Comparison of ENCODE assay signal across 16 mouse cellular contexts in the genomic region with DNA sequence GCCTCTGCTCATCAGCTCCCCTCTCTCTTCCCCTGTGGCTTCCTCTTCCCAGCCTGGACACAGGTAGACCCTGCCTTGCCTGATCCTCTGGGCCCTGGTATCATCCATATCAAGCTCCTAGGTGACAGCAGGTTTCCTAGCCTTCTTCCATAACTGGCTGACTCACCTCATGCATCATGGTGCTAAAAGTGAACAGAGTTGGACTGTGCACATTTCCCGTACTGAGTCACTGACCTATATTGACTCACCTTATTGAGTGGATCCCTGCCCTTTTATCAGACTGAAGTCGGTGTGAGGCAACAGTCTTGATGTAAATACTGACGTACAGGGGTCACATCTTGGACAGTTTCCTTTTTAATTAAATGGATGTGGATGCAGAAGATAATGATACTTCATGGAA.
"Had no signal": no experiment of that assay in that cellular context is flagged by ENCODE, and none has a peak within 500 bp of the region (broad histone marks: within the 10 kb centered on the region; RNA-seq: fewer than 3 reads in every experiment).

No protein-coding gene starts in this region.

- H3K4me2 ChIP-seq: lung, embryonic 14.5 days; midbrain, embryonic 12.5 days; neural tube, embryonic 12.5 days had no signal

- DNase-seq: lung, adult 18-20 months; lung, embryonic 14.5 days; lung, postnatal 10 days; lung, postnatal 4 days; midbrain, embryonic 14.5 days; retina, postnatal 1 day; right cerebral cortex, adult 18-20 months; right cerebral cortex, postnatal 25 days; right cerebral cortex, postnatal 4 days; spleen, adult 18-20 months; thymus, adult 18-20 months; thymus, postnatal 14 days; thymus, postnatal 36 days had no signal

- H3K9ac ChIP-seq: lung, embryonic 14.5 days; midbrain, embryonic 12.5 days; neural tube, embryonic 12.5 days had no signal

- H3K4me1 ChIP-seq: midbrain, embryonic 10.5 days; midbrain, embryonic 12.5 days; neural tube, embryonic 12.5 days had no signal

- H3K4me3 ChIP-seq: midbrain, embryonic 10.5 days; midbrain, embryonic 12.5 days; neural tube, embryonic 12.5 days had no signal

- H3K27ac ChIP-seq: midbrain, embryonic 10.5 days; midbrain, embryonic 12.5 days; neural tube, embryonic 12.5 days had no signal

- H3K9me3 ChIP-seq: midbrain, embryonic 10.5 days; midbrain, embryonic 12.5 days; neural tube, embryonic 12.5 days had no signal

- H3K27me3 ChIP-seq: midbrain, embryonic 12.5 days; neural tube, embryonic 12.5 days had no signal

- H3K36me3 ChIP-seq: midbrain, embryonic 10.5 days; midbrain, embryonic 12.5 days; neural tube, embryonic 12.5 days had no signal
